Mouse (Mus musculus) C2C12 (cell line): ENCODE results near the gene Tpst2. TPM values are rescaled to one million over a fixed set of nuclear protein-coding genes. Genes with fewer than 3 reads are reported as not detected.
A peak's percentile ranks its signal among the peaks of the same experiment; 100 is the strongest.

Source experiments
- H3K27me3 ChIP-seq: one replicate; pipeline ENCODE4 v1.6.1; 2011; ENCODE audit not compliant: control insufficient read depth, insufficient read depth, insufficient read length
- H3K36me3 ChIP-seq: one replicate; pipeline ENCODE4 v1.6.1; 2011; ENCODE audit not compliant: control insufficient read depth, insufficient read depth
- H3K4me3 ChIP-seq: one replicate; pipeline ENCODE4 v1.5.1; 2011; ENCODE audit warnings: mild to moderate bottlenecking, control low read depth; ENCODE audit not compliant: poor library complexity, insufficient read depth, severe bottlenecking
- H3K79me2 ChIP-seq: one replicate; pipeline ENCODE4 v1.6.1; 2011; ENCODE audit not compliant: control insufficient read depth, insufficient read depth
- H3K79me3 ChIP-seq: one replicate; pipeline ENCODE4 v1.6.1; 2011; ENCODE audit warnings: low read depth, control low read depth
- H3ac ChIP-seq: one replicate; pipeline ENCODE3; 2011; ENCODE audit warnings: low read depth; ENCODE audit not compliant: control insufficient read depth, insufficient read length
- CEBPB ChIP-seq: IDR thresholded peaks from one replicate; pipeline ENCODE4 v1.6.1; 2011; ENCODE audit warnings: low read depth, mild to moderate bottlenecking, control low read depth, moderate library complexity
- CTCF ChIP-seq: IDR thresholded peaks from one replicate; pipeline ENCODE4 v1.5.1; 2011; ENCODE audit not compliant: control insufficient read depth, insufficient read depth, insufficient read length
- FOSL1 ChIP-seq: IDR thresholded peaks from one replicate; pipeline ENCODE4 v1.8.0; 2011; ENCODE audit warnings: mild to moderate bottlenecking, low read length; ENCODE audit not compliant: poor library complexity, insufficient read depth, severe bottlenecking
- MAX ChIP-seq: IDR thresholded peaks from one replicate; pipeline ENCODE4 v1.6.1; 2011; ENCODE audit warnings: mild to moderate bottlenecking, control low read depth
- MYOD1 ChIP-seq: IDR thresholded peaks from one replicate; pipeline ENCODE4 v1.6.1; 2011; ENCODE audit warnings: low read depth; ENCODE audit not compliant: control insufficient read depth, insufficient read length
- MYOG ChIP-seq: IDR thresholded peaks from one replicate; pipeline ENCODE4 v1.6.1; 2011; ENCODE audit not compliant: control insufficient read depth, insufficient read length; ENCODE audit errors: extremely low read depth
- USF1 ChIP-seq: IDR thresholded peaks from one replicate; pipeline ENCODE4 v1.6.1; 2011; ENCODE audit warnings: low read depth, mild to moderate bottlenecking, control low read depth, moderate library complexity
- polyA plus RNA-seq: library from polyadenylated mRNA; unstranded; fragments of >200 nt; fragmentation: generic; extraction: Trizol; gene quantifications from one replicate; pipeline ENCODE4 v1.2.1, GENCODE M21; 2012; ENCODE audit warnings: missing spikeins

Tpst2 gene
- polyA plus RNA-seq, 1 experiment, result 155 TPM

GRCm38 (mm10) chr5:112292343-112292980 is 16.0 kb downstream of the Tpst2 start:
- TF ChIP-seq FOSL1, result no peak
- no peak for TF ChIP-seq MAX
- no peak for TF ChIP-seq MYOG
- no peak for TF ChIP-seq CTCF
- no peak for TF ChIP-seq USF1
- no peak for TF ChIP-seq CEBPB
- no peak for TF ChIP-seq MYOD1
- no peak overlapping the region for H3ac ChIP-seq
- H3K27me3 ChIP-seq, result no peaks in the 10 kb centered on the region
- peaks cover 100% of the 10 kb centered on the region for H3K79me2 ChIP-seq
- peaks cover 21% of the 10 kb centered on the region for H3K36me3 ChIP-seq
- H3K4me3 ChIP-seq, result no peak overlapping the region
- peaks cover 90% of the 10 kb centered on the region for H3K79me3 ChIP-seq

GRCm38 (mm10) chr5:112293800-112294199 is 17.3 kb downstream of the Tpst2 start:
- Histone ChIP-seq H3K27me3 (no peaks in the 10 kb centered on the region), H3K79me3 (peaks cover 90% of the 10 kb centered on the region), H3K36me3 (peaks cover 33% of the 10 kb centered on the region), H3K4me3 (no peak overlapping the region), H3K79me2 (peaks cover 100% of the 10 kb centered on the region), H3ac (no peak overlapping the region)
- TF ChIP-seq CTCF, result no peak
- TF ChIP-seq MYOG, result no peak

GRCm38 (mm10) chr5:112294696-112295095 is 18.2 kb downstream of the Tpst2 start:
- H3K4me3 ChIP-seq, result no peak overlapping the region
- no peak for TF ChIP-seq USF1
- no peak for TF ChIP-seq MYOD1
- no peak for TF ChIP-seq CTCF
- no peak for TF ChIP-seq FOSL1
- TF ChIP-seq MYOG, result no peak
- TF ChIP-seq CEBPB, result no peak
- no peak for TF ChIP-seq MAX

GRCm38 (mm10) chr5:112295162-112295561 is 18.7 kb downstream of the Tpst2 start:
- peaks cover 37% of the 10 kb centered on the region for H3K36me3 ChIP-seq
- H3K4me3 ChIP-seq, result no peak overlapping the region
- peaks cover 91% of the 10 kb centered on the region for H3K79me3 ChIP-seq
- TF ChIP-seq FOSL1 (peak; percentile 70), CTCF (no peak), MYOG (no peak), MAX (peak; percentile 33), USF1 (no peak), MYOD1 (peak; percentile 82), CEBPB (peak; percentile 18)
- H3ac ChIP-seq, result no peak overlapping the region
- no peaks in the 10 kb centered on the region for H3K27me3 ChIP-seq
- peaks cover 100% of the 10 kb centered on the region for H3K79me2 ChIP-seq

More at GRCm38 (mm10) chr5:112294696-112295095, 18.2 kb downstream of the Tpst2 start:
- H3K79me3 ChIP-seq, result peaks cover 91% of the 10 kb centered on the region
- peaks cover 100% of the 10 kb centered on the region for H3K79me2 ChIP-seq
- H3ac ChIP-seq, result peak overlapping the region; percentile 20
- H3K27me3 ChIP-seq, result no peaks in the 10 kb centered on the region
- peaks cover 38% of the 10 kb centered on the region for H3K36me3 ChIP-seq

GRCm38 (mm10) chr5:112295564-112295963 is 19.1 kb downstream of the Tpst2 start:
- Histone ChIP-seq H3K36me3 (peaks cover 33% of the 10 kb centered on the region), H3K4me3 (no peak overlapping the region), H3ac (peak overlapping the region; percentile 50), H3K79me3 (peaks cover 91% of the 10 kb centered on the region), H3K27me3 (no peaks in the 10 kb centered on the region), H3K79me2 (peaks cover 100% of the 10 kb centered on the region)
- TF ChIP-seq MYOG (no peak), MAX (no peak), CTCF (no peak), USF1 (no peak), CEBPB (no peak), MYOD1 (no peak), FOSL1 (no peak)
